Comparison of ENCODE assay signal across 7 mouse cellular contexts in genomic region chr7:41633221-41633984, GRCm38 (mm10). TPM values are rescaled to one million over a fixed set of nuclear protein-coding genes. Genes with fewer than 3 reads are reported as not detected.
DNase-seq lines count a peak whose midpoint lies in the region; ATAC-seq lines count a peak whose summit lies in the region.

No protein-coding gene starts in this region.

- H3K9me3 ChIP-seq in intestine, embryonic 16.5 days (ENCODE audit: control insufficient read depth, low read length) = no peaks in the 10 kb centered on the region; the same call in 1 of the 2 replicates
- peaks cover 13% of the 10 kb centered on the region; the same call in 1 of the 2 replicates for H3K9me3 ChIP-seq in midbrain, embryonic 11.5 days (ENCODE audit: control insufficient read depth, low read length)

- WGBS in intestine, embryonic 16.5 days = under 1% methylated on average over 25 of the region's 26 CpGs
- under 1% methylated on average over 26 of the region's 26 CpGs for WGBS in midbrain, embryonic 11.5 days

- H3K36me3 ChIP-seq in intestine, embryonic 16.5 days (ENCODE audit: control insufficient read depth, insufficient read depth, low read length) = peaks cover 14% of the 10 kb centered on the region
- peaks cover 15% of the 10 kb centered on the region for H3K36me3 ChIP-seq in midbrain, embryonic 11.5 days (ENCODE audit: control insufficient read depth, insufficient read depth, low read length)

- intact Hi-C loops in left cerebral cortex, postnatal 36 days (cut with DNase I) = loop anchor here (2.0 kb wide), 2 partner anchors 135 to 241 kb away; partner anchors contain the start of genes AI987944, AW146154 and Gm20449

- peak overlapping the region; percentile 79 for H3K9ac ChIP-seq in intestine, embryonic 16.5 days (ENCODE audit: low read depth, low read length)
- peak overlapping the region; percentile 68 for H3K9ac ChIP-seq in midbrain, embryonic 11.5 days (ENCODE audit: low read length)

- peak overlapping the region; percentile 70 for H3K4me3 ChIP-seq in intestine, embryonic 16.5 days (ENCODE audit: low read length)
- H3K4me3 ChIP-seq in midbrain, embryonic 11.5 days (ENCODE audit: low read depth, low read length) = peak overlapping the region; percentile 51

- no peaks in the 10 kb centered on the region for H3K27me3 ChIP-seq in intestine, embryonic 16.5 days (replicated peaks; ENCODE audit: control insufficient read depth, insufficient read depth, low read length)
- H3K27me3 ChIP-seq in midbrain, embryonic 11.5 days (ENCODE audit: control insufficient read depth, insufficient read depth, low read length) = no peaks in the 10 kb centered on the region

- peak; percentile 99 for ATAC-seq in intestine, embryonic 16.5 days
- peak; percentile 97 for ATAC-seq in midbrain, embryonic 11.5 days (ENCODE audit: low FRiP score)

- H3K27ac ChIP-seq in intestine, embryonic 16.5 days (ENCODE audit: low read length) = peak overlapping the region; percentile 94
- peak overlapping the region; percentile 94 for H3K27ac ChIP-seq in midbrain, embryonic 11.5 days (ENCODE audit: low read depth, low read length)

- peak; percentile 87 for DNase-seq in adrenal gland, adult 8-10 months
- peak; percentile 87 for DNase-seq in embryo, embryonic 9.5 days (ENCODE audit: extremely low spot score)
- DNase-seq in gastrocnemius, postnatal 4 days (ENCODE audit: low spot score in 2 of 2) = peak; percentile 65 to 87
- DNase-seq in left cerebral cortex, postnatal 36 days (ENCODE audit: low spot score in 2 of 2) = peak; percentile 91 to 92
- DNase-seq in midbrain, embryonic 11.5 days (ENCODE audit: low spot score, missing footprints) = peak; percentile 98
- peak; percentile 90 for DNase-seq in skeletal muscle tissue, adult 2 months (ENCODE audit: low read depth, low spot score)

- H3K4me2 ChIP-seq in intestine, embryonic 16.5 days (ENCODE audit: low read depth, low read length) = peak overlapping the region; percentile 89
- H3K4me2 ChIP-seq in midbrain, embryonic 11.5 days = peak overlapping the region; percentile 85

- no peaks in the 10 kb centered on the region for H3K4me1 ChIP-seq in intestine, embryonic 16.5 days (ENCODE audit: control insufficient read depth, insufficient read depth, low read length)
- H3K4me1 ChIP-seq in midbrain, embryonic 11.5 days (ENCODE audit: control insufficient read depth, insufficient read depth, low read length) = peaks cover 4% of the 10 kb centered on the region; the same call in 1 of the 2 replicates

RNA-seq across cellular contexts. Expression of gene Zfp788, which starts 0.4 kb away (rescaled TPM):
- 10 to 100 TPM; 13.8 to 22.2 (median 17.9) TPM for total RNA-seq in adrenal gland, adult 8-10 months (2022)
- total RNA-seq in gastrocnemius, postnatal 4 days (2021) = 10 to 100 TPM; 10.2 to 10.6 TPM
- 6.4 and 7.3 TPM in 2 replicates for polyA plus RNA-seq in intestine, embryonic 16.5 days (2015; fragmentation: Nextera tagmentation; extraction: Ambion mirVana)
- 10 to 100 TPM; 34.1 to 38.8 TPM for total RNA-seq in left cerebral cortex, postnatal 36 days (2021)
- 18.7 and 22.6 TPM in 2 replicates for polyA plus RNA-seq in midbrain, embryonic 11.5 days (2014; fragmentation: Nextera tagmentation; extraction: Ambion mirVana)

RNA-seq across cellular contexts. Expression of gene 2610021A01Rik, which starts 34.4 kb away (rescaled TPM):
- 10 to 100 TPM; 15.7 to 32.3 (median 23.4) TPM for total RNA-seq in adrenal gland, adult 8-10 months (2022)
- 10 to 100 TPM; 11.5 to 12.6 TPM for total RNA-seq in gastrocnemius, postnatal 4 days (2021)
- 7.9 and 8.2 TPM in 2 replicates for polyA plus RNA-seq in intestine, embryonic 16.5 days (2015; fragmentation: Nextera tagmentation; extraction: Ambion mirVana)
- total RNA-seq in left cerebral cortex, postnatal 36 days (2021) = 10 to 100 TPM; 28.3 to 31.7 TPM
- polyA plus RNA-seq in midbrain, embryonic 11.5 days (2014; fragmentation: Nextera tagmentation; extraction: Ambion mirVana) = 20.0 and 22.6 TPM in 2 replicates

RNA-seq across cellular contexts. Expression of gene Gm6871, which starts 59.9 kb away (rescaled TPM):
- total RNA-seq in adrenal gland, adult 8-10 months (2022) = under 1 TPM; 0.55 to 0.67 (median 0.57) TPM
- total RNA-seq in gastrocnemius, postnatal 4 days (2021) = not detected
- not detected in 2 replicates for polyA plus RNA-seq in intestine, embryonic 16.5 days (2015; fragmentation: Nextera tagmentation; extraction: Ambion mirVana)
- not detected for total RNA-seq in left cerebral cortex, postnatal 36 days (2021)
- not detected in 2 replicates for polyA plus RNA-seq in midbrain, embryonic 11.5 days (2014; fragmentation: Nextera tagmentation; extraction: Ambion mirVana)

Comparison
In these comparisons a context has a peak if more than half of its experiments do, and no peak if none do; other contexts are left out.
1. Peak in every context shown above with its lines: DNase-seq, ATAC-seq, H3K4me3 ChIP-seq and H3K27ac ChIP-seq.